Mouse (Mus musculus) E14TG2a.4 (cell line): ENCODE data around the gene Lst1.

Experiments
- CTCF ChIP-seq: conservative IDR thresholded peaks from 2 replicates; pipeline ENCODE4 v1.5.1; 2014; ENCODE audit warnings: low read length
- POU5F1 ChIP-seq: IDR thresholded peaks from 2 replicates; pipeline ENCODE4 v1.6.1; 2014; ENCODE audit warnings: low read length, borderline replicate concordance

GRCm38 (mm10) chr17:35173329-35173728, 14.9 kb downstream of the Lst1 start:
- TF ChIP-seq CTCF = no peak
- TF ChIP-seq POU5F1 = no peak
